Mouse (Mus musculus): ENCODE measurements around the gene Ufsp2.

Ufsp2 gene

GRCm38 (mm10) chr8:46010746-46011680, 35.7 kb downstream of the Ufsp2 start:
- DNase-seq (ENCODE audit: low spot score in 2 of 2): peak in 1 of 2 experiments; percentile 31

DNA sequence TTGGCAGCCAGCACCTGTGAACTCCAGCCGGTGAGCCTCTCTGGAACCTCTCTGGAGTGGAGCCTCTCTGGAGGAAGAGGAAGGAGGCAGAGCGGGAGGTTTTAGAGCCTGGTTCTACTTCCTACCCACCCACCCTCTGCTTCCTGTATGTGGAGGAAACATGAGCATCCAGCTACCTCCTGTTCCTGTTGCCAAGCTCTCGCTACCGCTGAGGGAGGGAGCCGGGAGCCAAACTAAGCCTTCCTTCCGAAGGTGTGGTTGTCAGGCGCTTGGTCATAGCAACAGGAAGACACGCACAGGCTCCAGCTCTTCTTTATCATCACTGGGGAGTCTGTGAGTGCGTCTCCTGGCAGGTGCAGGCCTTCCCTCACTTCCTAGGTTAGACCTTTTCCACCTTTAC, 46.9 kb downstream of the Ufsp2 start:
- no peak for DNase-seq (ENCODE audit: low spot score in 2 of 2)

DNA sequence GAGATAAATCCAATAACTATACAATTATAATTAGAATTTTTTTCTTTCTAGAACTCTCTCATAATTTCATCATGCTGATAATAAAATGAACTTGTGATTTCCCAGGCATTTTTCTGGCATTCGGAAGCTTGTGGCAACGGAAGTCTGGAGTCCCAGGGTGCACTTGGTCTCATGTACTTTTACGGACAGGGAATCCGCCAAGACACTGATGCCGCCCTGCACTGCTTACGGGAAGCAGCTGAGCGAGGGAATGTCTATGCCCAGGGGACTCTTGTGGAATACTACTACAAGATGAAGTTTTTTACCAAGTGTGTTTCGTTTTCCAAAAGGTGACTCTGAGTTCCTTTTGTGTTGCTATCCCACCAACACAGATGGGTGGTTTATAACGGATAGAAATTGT, 47.4 kb downstream of the Ufsp2 start:
- no peak for DNase-seq (ENCODE audit: low spot score in 2 of 2)

GRCm38 (mm10) chr8:46024392-46024791, 49.1 kb downstream of the Ufsp2 start:
- no peak for DNase-seq (ENCODE audit: low spot score in 2 of 2)

DNA sequence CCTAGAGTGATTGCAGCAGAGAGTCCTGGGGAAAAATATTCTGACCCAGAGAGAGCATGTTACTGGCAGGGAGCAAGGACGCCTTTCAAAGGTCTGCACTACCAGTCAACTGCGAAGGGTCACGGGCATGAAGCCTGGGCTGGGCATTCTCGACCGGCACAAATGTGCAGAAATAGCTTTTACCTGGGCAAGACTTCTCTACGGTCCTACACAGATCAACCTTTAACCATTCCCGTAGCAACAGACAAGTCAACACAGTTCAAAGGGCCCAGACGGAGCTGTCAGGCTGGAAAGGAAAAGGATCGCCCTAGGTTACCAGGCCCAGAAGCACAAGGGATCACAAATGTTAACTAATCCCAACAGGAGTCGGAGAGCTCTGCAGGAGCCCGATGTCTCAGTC, 60.9 kb downstream of the Ufsp2 start:
- no peak for DNase-seq (ENCODE audit: low spot score in 2 of 2)

DNA sequence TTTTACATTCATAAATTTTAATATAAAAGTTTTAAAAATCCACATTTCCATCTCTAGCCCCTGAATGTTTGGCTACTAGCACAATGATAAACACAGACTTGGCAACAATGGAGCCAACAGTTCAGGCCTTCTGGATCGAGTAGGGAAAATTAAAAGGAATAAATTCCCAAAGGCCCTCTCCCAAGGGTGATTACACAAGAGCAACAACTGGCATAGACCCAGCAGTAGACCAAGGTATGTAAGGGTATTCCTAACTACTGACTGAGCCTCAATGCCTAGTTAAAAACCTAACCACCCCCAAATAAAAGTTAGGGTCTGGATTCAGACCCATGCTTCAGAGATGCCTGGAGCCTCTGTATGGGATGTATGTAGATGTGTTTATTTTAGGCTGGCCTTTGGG, 64.3 kb downstream of the Ufsp2 start:
- no peak for DNase-seq (ENCODE audit: low spot score in 2 of 2)

GRCm38 (mm10) chr8:46040260-46040659, 64.9 kb downstream of the Ufsp2 start:
- DNase-seq (ENCODE audit: low spot score in 2 of 2): no peak
